Mouse (Mus musculus) lung, adult 2 months (tissue): ENCODE measurements at regions not wholly inside any gene's neighbourhood (a gene's known extent, or its start where the extent isn't known, plus 50 kb on each side); places are given as distances from the start of the nearest gene placed in this dataset.

ENCODE experiments used
- CTCF ChIP-seq: fragments of 200-500 bp; IDR thresholded peaks from 2 replicates; pipeline ENCODE4 v1.5.1; 2011; ENCODE audit warnings: mild to moderate bottlenecking, low read length, control low read depth; ENCODE audit not compliant: insufficient read depth
- POLR2A ChIP-seq: fragments of 200-500 bp; IDR thresholded peaks from 2 replicates; pipeline ENCODE4 v1.6.1; 2011; ENCODE audit warnings: low read depth, mild to moderate bottlenecking, control low read depth, low read length, borderline replicate concordance; ENCODE audit errors: extremely low read depth

DNA sequence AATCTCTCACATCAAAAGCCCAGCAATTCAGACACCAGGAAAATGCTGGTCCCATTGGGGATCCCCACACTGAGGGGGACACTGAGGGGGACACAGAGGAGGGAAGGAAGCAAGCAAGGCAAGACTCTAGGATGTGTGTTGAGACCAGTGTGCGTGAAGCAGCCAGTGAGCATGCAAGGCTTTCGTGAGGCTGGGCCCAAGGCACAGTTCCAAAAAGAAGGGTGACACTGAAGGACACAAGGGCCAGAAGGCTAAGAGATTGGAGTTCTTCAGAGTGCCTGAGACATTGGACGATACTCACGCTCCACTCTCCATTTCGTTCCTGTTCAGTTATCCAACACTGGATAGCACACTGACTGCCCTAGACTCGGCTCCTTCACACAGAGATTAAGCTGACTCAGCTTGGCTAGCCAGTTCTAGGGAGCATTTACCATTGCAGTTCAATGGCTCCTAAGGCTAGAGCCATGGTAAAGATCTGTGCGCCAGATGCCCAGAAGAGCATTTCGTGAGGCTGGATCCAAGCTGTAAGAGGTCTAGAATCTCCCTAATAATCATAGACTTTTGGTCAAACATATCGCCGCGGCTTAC lies 150.1 kb downstream of the Zfp36l1 start:
- no peak for TF ChIP-seq CTCF
- no peak for TF ChIP-seq POLR2A
